Mouse (Mus musculus) intestine, postnatal 0 days (tissue): Measurements from ENCODE around the gene Dbn1. TPM values are rescaled to one million over a fixed set of nuclear protein-coding genes. Genes with fewer than 3 reads are reported as not detected.

Experiments
- ATAC-seq: fragments of 200-750 bp; cut with Nextera tagmentation; 2 replicates; pipeline ENCODE4 v1.8.0; 2017; ENCODE audit warnings: mild to moderate bottlenecking, moderate TSS enrichment, moderate library complexity
- H3K27ac ChIP-seq: fragments of 300-500 bp; sonication (generic); 2 replicates; pipeline ENCODE4 v1.5.1; 2014; ENCODE audit warnings: mild to moderate bottlenecking, low read depth, low read length, moderate library complexity
- H3K27me3 ChIP-seq: fragments of 300-500 bp; sonication (generic); replicated peaks from 2 replicates; pipeline ENCODE4 v1.6.1; 2014; ENCODE audit warnings: low read length, mixed read lengths; ENCODE audit not compliant: control insufficient read depth, insufficient read depth
- H3K36me3 ChIP-seq: fragments of 300-500 bp; sonication (generic); 2 replicates; pipeline ENCODE4 v1.6.1; 2014; ENCODE audit warnings: mild to moderate bottlenecking, moderate library complexity; ENCODE audit not compliant: control insufficient read depth, insufficient read depth
- H3K4me1 ChIP-seq: fragments of 300-500 bp; sonication (generic); replicated peaks from 2 replicates; pipeline ENCODE4 v1.6.1; 2014; ENCODE audit warnings: antibody characterized with exemption, low read length, mixed read lengths; ENCODE audit not compliant: control insufficient read depth, insufficient read depth
- H3K4me2 ChIP-seq: fragments of 300-500 bp; sonication (generic); replicated peaks from 2 replicates; pipeline ENCODE4 v1.6.1; 2014; ENCODE audit warnings: low read depth, mild to moderate bottlenecking, moderate library complexity
- H3K4me3 ChIP-seq: fragments of 300-500 bp; sonication (generic); 2 replicates; pipeline ENCODE4 v1.5.1; 2014; ENCODE audit warnings: low read depth, low read length
- H3K9ac ChIP-seq: fragments of 300-500 bp; sonication (generic); 2 replicates; pipeline ENCODE4 v1.6.1; 2014; ENCODE audit warnings: mild to moderate bottlenecking, low read depth, low read length
- H3K9me3 ChIP-seq: fragments of 300-500 bp; sonication (generic); 2 replicates; pipeline ENCODE4 v1.6.1; 2016; ENCODE audit warnings: mixed run types; ENCODE audit not compliant: control insufficient read depth
- CTCF ChIP-seq: sonication (generic); IDR thresholded peaks from 2 replicates; pipeline ENCODE4 v1.5.1; 2016; ENCODE audit warnings: low read depth, mild to moderate bottlenecking, control low read depth, antibody characterized with exemption, moderate library complexity
- WGBS: fragments of 180-500 bp; shearing (Covaris S2); extraction: QIAGEN DNeasy Blood & Tissue Kit; methylation state at CpG from one replicate; pipeline ENCODE4 v1.1.7; 2014; 5-methylcytosine and 5-hydroxymethylcytosine counted together
- polyA plus RNA-seq: library from polyadenylated mRNA; unstranded; fragments of >200 nt; fragmentation: Nextera tagmentation; extraction: Ambion mirVana; gene quantifications from 2 replicates; pipeline ENCODE4 v1.2.1, GENCODE M21; 2015

The Dbn1 gene
- polyA plus RNA-seq: 31.3 and 34.8 TPM in 2 replicates

DNA sequence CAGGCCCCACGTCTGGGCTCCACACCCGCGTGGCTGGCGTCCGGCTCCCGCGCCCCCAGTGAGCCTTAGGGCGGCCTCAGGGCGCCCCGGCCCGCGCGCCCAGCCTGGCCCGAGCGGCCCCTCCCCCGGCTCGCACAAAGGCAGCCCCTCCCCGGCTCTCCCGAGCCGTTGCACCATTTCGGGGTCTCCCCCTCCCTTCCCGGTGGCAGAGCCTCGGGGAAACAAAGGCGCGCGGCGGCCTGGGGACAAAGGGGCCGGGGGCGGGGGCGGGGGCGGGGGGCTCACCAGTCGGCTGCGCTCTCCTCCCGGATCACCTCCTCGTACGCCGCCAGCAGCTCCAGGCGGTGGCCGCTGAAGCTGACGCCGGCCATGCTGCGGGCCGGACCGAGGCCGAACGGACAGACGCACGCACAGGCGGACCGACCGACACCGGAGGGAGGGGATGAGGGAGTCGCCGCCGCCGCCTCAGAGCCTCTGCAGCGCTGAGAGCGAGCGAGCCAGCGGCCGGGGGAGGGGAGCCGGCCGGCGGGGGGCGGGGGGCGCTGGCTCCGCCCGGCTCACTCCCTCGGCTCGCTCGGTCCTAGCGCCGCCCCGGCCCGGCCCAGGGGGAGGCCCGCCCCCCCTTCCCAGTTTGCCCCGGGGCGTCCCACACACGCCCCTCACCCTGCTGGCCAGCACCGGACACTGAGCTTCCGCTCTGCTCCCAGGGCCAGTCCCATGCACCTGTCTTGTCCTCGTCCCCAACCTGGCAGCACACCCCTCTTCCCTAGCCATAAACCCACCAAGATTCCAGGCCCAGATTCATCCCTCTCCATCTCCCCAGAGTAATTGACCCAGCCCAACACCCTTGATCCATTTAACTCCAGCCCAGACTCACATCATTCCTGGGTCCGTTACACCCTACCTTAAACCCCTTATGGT, at the start of gene Dbn1:
Gene Dbn1 (minus strand): TSS at position 534 of the 921 bp plus-strand sequence.
- peak within 1 kb of the TSS; percentile 81 for H3K4me2 ChIP-seq
- WGBS: 3% methylated on average over 45 of the region's 83 CpGs
- 0 out of 2 replicates have a peak, but pooled peaks cover 2% of the 10 kb centered on the region for H3K4me1 ChIP-seq
- 0 out of 2 replicates have a peak, but pooled peaks have one; percentile 9 for TF ChIP-seq CTCF
- H3K36me3 ChIP-seq: no peaks in the 10 kb centered on the region; the same call in 1 of the 2 replicates
- H3K4me3 ChIP-seq: peak within 1 kb of the TSS; percentile 64
- H3K27ac ChIP-seq: peak within 1 kb of the TSS; percentile 66
- peak within 1 kb of the TSS; percentile 74 for H3K9ac ChIP-seq
- no peaks in the 10 kb centered on the region for H3K9me3 ChIP-seq
- peaks cover 18% of the 10 kb centered on the region; the same call in 1 of the 2 replicates for H3K27me3 ChIP-seq
- peak; percentile 52 for ATAC-seq

GRCm38 (mm10) chr13:55536194-55537175, 48.6 kb upstream of the Dbn1 start, which contains the start of gene Ddx41:
TSS of gene Ddx41 (minus strand) at chr13:55536658.
- whole genome bisulfite sequencing: 1% methylated on average over 70 of the region's 70 CpGs
- Histone ChIP-seq H3K9ac (peak within 1 kb of the TSS; percentile 72), H3K27me3 (no peaks in the 10 kb centered on the region), H3K4me1 (peaks cover 5% of the 10 kb centered on the region; the same call in 1 of the 2 replicates), H3K36me3 (peaks cover 54% of the 10 kb centered on the region), H3K9me3 (no peaks in the 10 kb centered on the region), H3K27ac (peak within 1 kb of the TSS; percentile 8; the same call in 1 of the 2 replicates), H3K4me3 (peak within 1 kb of the TSS; percentile 71), H3K4me2 (peak within 1 kb of the TSS; percentile 95)
- peak; percentile 98 for ATAC-seq
- TF ChIP-seq CTCF: peak; percentile 98

DNA sequence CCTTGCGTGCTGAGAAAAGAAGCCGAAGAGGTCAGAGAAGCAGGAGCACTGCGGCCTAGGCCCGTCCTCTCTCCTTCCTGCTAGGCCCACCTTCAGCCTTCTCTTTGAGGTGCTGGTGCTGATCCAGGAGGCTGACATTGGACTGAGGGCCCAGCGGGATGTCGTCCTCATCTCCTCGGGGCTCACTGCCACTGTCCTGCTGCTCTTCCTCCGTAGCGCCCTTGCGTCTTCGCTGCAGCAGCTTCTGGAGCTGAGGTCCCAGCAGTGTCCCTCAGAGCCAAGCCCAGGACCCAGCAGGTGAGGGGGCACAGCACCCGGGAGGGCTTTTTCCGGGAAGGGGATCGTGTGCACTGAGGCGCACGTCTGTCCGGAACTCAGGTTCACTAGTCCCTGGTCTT, 47.9 kb upstream of the Dbn1 start:
- Histone ChIP-seq H3K9me3 (no peaks in the 10 kb centered on the region), H3K4me3 (peak overlapping the region; percentile 71), H3K27ac (peak overlapping the region; percentile 8; the same call in 1 of the 2 replicates), H3K36me3 (peaks cover 55% of the 10 kb centered on the region), H3K4me2 (peak overlapping the region; percentile 95), H3K9ac (peak overlapping the region; percentile 72), H3K27me3 (no peaks in the 10 kb centered on the region), H3K4me1 (peaks cover 5% of the 10 kb centered on the region; the same call in 1 of the 2 replicates)
- 15% methylated on average over 17 of the region's 17 CpGs for WGBS
- ATAC-seq: peak; percentile 2; the same call in 1 of the 2 replicates
- TF ChIP-seq CTCF: no peak

GRCm38 (mm10) chr13:55535191-55535590, 47.3 kb upstream of the Dbn1 start:
- Histone ChIP-seq H3K4me1 (peaks cover 5% of the 10 kb centered on the region; the same call in 1 of the 2 replicates), H3K27ac (no peak overlapping the region), H3K36me3 (peaks cover 56% of the 10 kb centered on the region), H3K4me3 (peak overlapping the region; percentile 71; the same call in 1 of the 2 replicates), H3K27me3 (no peaks in the 10 kb centered on the region), H3K9me3 (no peaks in the 10 kb centered on the region), H3K9ac (no peak overlapping the region), H3K4me2 (peak overlapping the region; percentile 95; the same call in 1 of the 2 replicates)
- WGBS: 93% methylated on average over 15 of the region's 15 CpGs
- no peak for ATAC-seq
- no peak for TF ChIP-seq CTCF

- H3K4me1 ChIP-seq: no peaks in the 10 kb centered on the region
- ATAC-seq: no peak
- no peak within 1 kb of the TSS for H3K4me3 ChIP-seq
- 67% methylated on average over 8 of the region's 8 CpGs for WGBS
- no peaks in the 10 kb centered on the region for H3K9me3 ChIP-seq
- peaks cover 42% of the 10 kb centered on the region for H3K36me3 ChIP-seq
- H3K27me3 ChIP-seq: no peaks in the 10 kb centered on the region
- no peak within 1 kb of the TSS for H3K4me2 ChIP-seq
- TF ChIP-seq CTCF: no peak
- H3K27ac ChIP-seq: no peak within 1 kb of the TSS; the same call in 1 of the 2 replicates
- H3K9ac ChIP-seq: no peak within 1 kb of the TSS
These were observed 41.4 kb upstream of the Dbn1 start, which contains the start of gene Dok3 for GRCm38 (mm10) chr13:55529198-55529915. TSS of gene Dok3 (minus strand) at chr13:55529296.
